Mouse (Mus musculus): ENCODE measurements around the gene Rps6kb1. TPM values are rescaled to one million over a fixed set of nuclear protein-coding genes. Genes with fewer than 3 reads are reported as not detected.

The Rps6kb1 gene
- polyA plus RNA-seq, 1 experiment from 2014 or later = 63.7 TPM

- Histone ChIP-seq H3K27me3 (ENCODE audit: poor library complexity, severe bottlenecking) (no peaks in the 10 kb centered on the region), H3K27ac (peak overlapping the region; percentile 69), H3K36me3 (replicated peaks) (no peaks in the 10 kb centered on the region), H3K4me3 (no peak overlapping the region), H3K9me3 (no peaks in the 10 kb centered on the region), H3K4me1 (peaks cover 50% of the 10 kb centered on the region)
- WGBS = 90% methylated on average over 6 of the region's 6 CpGs
- DNase-seq (ENCODE audit: extremely low spot score, low spot score) = no peak
Measured at GRCm38 (mm10) chr11:86578106-86578808, 33.7 kb upstream of the Rps6kb1 start.

GRCm38 (mm10) chr11:86577231-86577630 is 32.6 kb upstream of the Rps6kb1 start:
- H3K9me3 ChIP-seq = no peaks in the 10 kb centered on the region
- no peaks in the 10 kb centered on the region for H3K36me3 ChIP-seq (replicated peaks)
- 75% methylated on average over 4 of the region's 4 CpGs for WGBS
- peaks cover 50% of the 10 kb centered on the region for H3K4me1 ChIP-seq
- peak overlapping the region; percentile 69 for H3K27ac ChIP-seq
- no peak overlapping the region for H3K4me3 ChIP-seq
- H3K27me3 ChIP-seq (ENCODE audit: poor library complexity, severe bottlenecking) = no peaks in the 10 kb centered on the region
- DNase-seq (ENCODE audit: extremely low spot score, low spot score) = no peak

- Histone ChIP-seq H3K9me3 (no peaks in the 10 kb centered on the region), H3K36me3 (replicated peaks) (no peaks in the 10 kb centered on the region), H3K4me1 (peaks cover 57% of the 10 kb centered on the region), H3K27me3 (ENCODE audit: poor library complexity, severe bottlenecking) (no peaks in the 10 kb centered on the region), H3K27ac (0 out of 2 replicates have a peak overlapping the region, but pooled peaks have one; percentile 15), H3K4me3 (no peak overlapping the region)
- DNase-seq (ENCODE audit: extremely low spot score, low spot score) = no peak
- WGBS = 90% methylated on average over 7 of the region's 7 CpGs
Measured at GRCm38 (mm10) chr11:86575632-86576378, 31.2 kb upstream of the Rps6kb1 start.

DNA sequence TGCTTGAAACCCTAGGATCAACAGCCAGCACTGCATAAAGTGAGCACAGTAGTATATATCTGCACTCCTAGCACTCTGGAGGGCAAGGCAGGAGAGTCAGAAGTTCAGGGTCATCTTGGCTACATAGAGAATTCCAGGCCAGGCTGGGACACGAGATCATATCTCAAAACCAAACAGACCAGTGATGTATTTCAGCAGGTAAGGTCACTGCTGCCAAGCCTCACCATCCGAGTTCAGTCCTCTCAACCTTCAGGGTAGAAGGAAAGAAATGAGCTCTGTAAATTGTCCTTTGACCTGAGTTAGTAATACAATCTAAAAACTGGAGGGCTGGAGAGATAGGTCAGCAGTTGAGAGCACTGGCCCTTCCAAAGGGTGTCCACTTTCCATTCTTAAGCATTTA is 29.8 kb upstream of the Rps6kb1 start:
- DNase-seq (ENCODE audit: extremely low spot score, low spot score) = no peak
- H3K27me3 ChIP-seq (ENCODE audit: poor library complexity, severe bottlenecking) = no peaks in the 10 kb centered on the region
- H3K4me3 ChIP-seq = no peak overlapping the region
- H3K36me3 ChIP-seq (replicated peaks) = no peaks in the 10 kb centered on the region
- H3K9me3 ChIP-seq = no peaks in the 10 kb centered on the region
- peaks cover 47% of the 10 kb centered on the region for H3K4me1 ChIP-seq
- 73% methylated on average over 2 of the region's 2 CpGs for WGBS
- no peak overlapping the region for H3K27ac ChIP-seq

DNA sequence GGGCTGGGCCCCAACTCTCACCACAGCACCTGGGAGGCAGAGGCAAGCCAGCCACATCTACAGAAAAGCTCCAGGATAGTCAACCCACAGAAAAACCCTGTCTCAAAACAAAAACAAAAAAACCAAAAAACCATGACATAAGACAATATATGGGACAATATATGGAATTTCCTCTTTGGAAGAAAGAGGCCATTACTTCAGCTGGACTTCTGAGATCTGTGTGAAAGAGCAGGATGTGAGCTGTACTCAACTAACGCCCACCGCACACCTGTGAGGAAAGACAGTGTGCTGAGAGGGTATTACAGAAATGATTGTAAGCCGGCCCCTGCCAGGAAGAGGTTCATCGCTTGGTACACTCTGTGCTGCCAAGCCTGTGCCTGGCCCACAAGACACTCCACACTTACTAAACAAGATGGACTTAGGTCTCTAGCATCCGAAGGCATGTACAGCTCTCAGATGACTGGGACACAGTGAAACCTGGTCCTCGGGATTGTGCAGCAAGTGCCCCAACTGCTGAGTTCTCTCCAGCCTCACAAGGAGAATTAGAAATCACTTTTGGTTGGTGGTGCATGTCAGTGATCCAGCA is 29.1 kb upstream of the Rps6kb1 start:
- Histone ChIP-seq H3K36me3 (replicated peaks) (no peaks in the 10 kb centered on the region), H3K9me3 (no peaks in the 10 kb centered on the region), H3K4me1 (peaks cover 41% of the 10 kb centered on the region), H3K27ac (no peak overlapping the region), H3K27me3 (ENCODE audit: poor library complexity, severe bottlenecking) (no peaks in the 10 kb centered on the region), H3K4me3 (no peak overlapping the region)
- 93% methylated on average over 6 of the region's 6 CpGs for whole genome bisulfite sequencing
- no peak for DNase-seq (ENCODE audit: extremely low spot score, low spot score)

DNA sequence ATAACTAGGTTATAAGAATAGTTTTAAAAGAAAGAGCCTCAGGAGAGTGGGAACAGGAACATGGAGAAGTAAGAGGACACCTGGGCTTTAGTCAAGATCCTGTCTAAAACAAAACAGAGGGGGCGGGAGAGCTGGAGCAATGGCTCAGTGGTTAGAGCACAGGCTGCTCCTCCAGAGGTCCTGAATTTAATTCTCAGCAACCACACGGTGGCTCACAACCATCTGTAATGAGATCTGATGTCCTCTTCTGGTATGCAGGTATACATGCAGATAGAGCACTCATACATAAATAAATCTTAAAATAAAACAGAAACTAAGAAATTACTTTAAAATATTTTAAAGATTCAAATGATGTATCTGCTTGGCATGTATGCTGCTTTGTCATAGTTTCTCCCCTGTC is 28.0 kb upstream of the Rps6kb1 start:
- H3K9me3 ChIP-seq = no peaks in the 10 kb centered on the region
- WGBS = 73% methylated on average over 2 of the region's 2 CpGs
- no peak for DNase-seq (ENCODE audit: extremely low spot score, low spot score)
- H3K36me3 ChIP-seq (replicated peaks) = no peaks in the 10 kb centered on the region
- H3K4me1 ChIP-seq = peaks cover 37% of the 10 kb centered on the region
- H3K27me3 ChIP-seq (ENCODE audit: poor library complexity, severe bottlenecking) = no peaks in the 10 kb centered on the region
- H3K27ac ChIP-seq = no peak overlapping the region
- H3K4me3 ChIP-seq = no peak overlapping the region

DNA sequence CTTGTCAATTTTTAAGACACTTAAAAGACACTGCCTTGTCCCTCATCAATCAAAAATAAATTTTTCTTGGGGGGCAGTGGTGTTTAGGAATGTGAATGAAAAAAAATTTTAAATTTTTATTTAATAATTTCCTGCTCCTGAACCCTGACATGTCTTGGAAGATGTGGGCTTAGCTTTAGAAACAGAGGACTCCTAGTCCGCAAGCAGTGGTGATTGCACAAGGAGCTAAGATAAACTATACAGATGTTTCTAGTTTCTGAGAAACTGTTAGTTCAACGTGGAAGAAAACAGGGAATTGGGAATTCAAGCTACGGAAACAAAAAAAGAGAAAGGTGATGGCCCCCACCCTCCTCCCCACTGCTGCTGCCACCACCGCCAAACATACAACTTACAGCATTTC is 27.3 kb upstream of the Rps6kb1 start:
- Histone ChIP-seq H3K4me1 (peaks cover 29% of the 10 kb centered on the region), H3K27me3 (ENCODE audit: poor library complexity, severe bottlenecking) (no peaks in the 10 kb centered on the region), H3K9me3 (no peaks in the 10 kb centered on the region), H3K27ac (peak overlapping the region; percentile 75), H3K4me3 (no peak overlapping the region), H3K36me3 (replicated peaks) (peaks cover 5% of the 10 kb centered on the region; the same call in 1 of the 2 replicates)
- no peak for DNase-seq (ENCODE audit: extremely low spot score, low spot score)
- WGBS = 70% methylated on average over 4 of the region's 4 CpGs

DNA sequence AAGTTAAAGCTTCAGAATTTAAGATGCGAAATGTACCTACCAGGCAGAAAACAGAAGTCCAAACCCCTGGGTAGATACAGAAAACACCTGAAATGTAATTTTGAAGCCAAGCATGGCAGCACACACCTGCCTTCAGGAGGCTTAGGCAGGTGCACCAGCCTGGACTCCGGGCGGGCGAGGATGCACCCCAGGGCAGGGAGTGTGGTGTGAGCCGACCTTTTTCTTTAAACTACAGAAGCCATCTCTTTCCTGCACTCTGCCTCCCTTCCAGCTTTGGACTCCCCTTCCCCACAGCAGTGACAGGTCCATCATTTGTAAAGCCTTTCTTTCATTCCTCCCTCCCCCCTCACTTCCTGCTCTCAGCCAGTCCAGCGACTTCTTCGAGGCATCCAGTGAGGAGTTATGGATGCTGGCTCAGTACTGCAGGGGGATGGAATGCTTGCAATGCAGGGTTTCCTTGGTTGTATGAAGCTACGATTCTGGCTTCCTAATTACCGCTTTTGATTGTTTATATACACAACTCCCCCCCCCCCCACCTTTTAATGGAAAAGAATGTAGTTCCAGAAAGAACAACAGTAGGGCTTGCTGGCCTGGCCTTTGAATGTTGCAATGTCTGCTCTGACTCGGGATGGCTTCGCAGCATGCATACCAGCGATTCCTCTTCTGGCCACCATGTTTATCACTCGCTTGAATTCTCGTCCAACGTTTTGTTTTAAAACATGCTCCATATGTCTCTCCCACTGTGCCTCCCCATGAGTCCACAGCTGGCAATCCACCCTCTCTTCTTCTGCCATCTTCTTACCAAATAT is 26.6 kb upstream of the Rps6kb1 start:
- Histone ChIP-seq H3K4me1 (peaks cover 24% of the 10 kb centered on the region), H3K9me3 (no peaks in the 10 kb centered on the region), H3K4me3 (no peak overlapping the region), H3K36me3 (replicated peaks) (peaks cover 8% of the 10 kb centered on the region; the same call in 1 of the 2 replicates), H3K27me3 (ENCODE audit: poor library complexity, severe bottlenecking) (no peaks in the 10 kb centered on the region), H3K27ac (peak overlapping the region; percentile 75)
- WGBS = 55% methylated on average over 15 of the region's 15 CpGs
- no peak for DNase-seq (ENCODE audit: extremely low spot score, low spot score)

DNA sequence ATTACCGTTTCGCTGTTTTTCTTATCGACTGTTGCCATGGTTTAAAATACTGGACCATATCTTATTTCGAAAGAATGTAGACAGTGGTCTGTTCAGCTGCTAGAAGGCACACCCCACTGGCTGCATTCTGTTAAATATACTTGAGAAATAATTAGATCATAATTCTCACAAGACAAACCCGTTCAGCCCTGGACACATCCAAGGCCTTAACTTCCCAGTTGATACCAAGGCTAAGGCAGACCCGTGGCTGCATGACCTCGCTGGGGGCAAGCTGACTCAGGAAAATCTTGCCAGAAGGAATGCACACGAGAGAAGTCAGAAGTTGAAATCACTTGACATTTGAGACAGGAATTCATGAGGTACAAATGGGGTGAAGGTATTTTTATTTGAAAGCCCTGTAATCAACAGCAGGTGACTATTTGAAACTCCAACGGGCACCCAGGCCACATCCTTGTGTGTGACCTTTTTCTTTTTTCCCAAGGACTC is 25.7 kb upstream of the Rps6kb1 start:
- peak; percentile 35 for DNase-seq (ENCODE audit: extremely low spot score, low spot score)
- Histone ChIP-seq H3K27ac (peak overlapping the region; percentile 58; the same call in 1 of the 2 replicates), H3K27me3 (ENCODE audit: poor library complexity, severe bottlenecking) (no peaks in the 10 kb centered on the region), H3K9me3 (no peaks in the 10 kb centered on the region), H3K4me1 (peaks cover 15% of the 10 kb centered on the region), H3K4me3 (no peak overlapping the region), H3K36me3 (replicated peaks) (peaks cover 8% of the 10 kb centered on the region; the same call in 1 of the 2 replicates)
- 63% methylated on average over 9 of the region's 9 CpGs for WGBS

DNA sequence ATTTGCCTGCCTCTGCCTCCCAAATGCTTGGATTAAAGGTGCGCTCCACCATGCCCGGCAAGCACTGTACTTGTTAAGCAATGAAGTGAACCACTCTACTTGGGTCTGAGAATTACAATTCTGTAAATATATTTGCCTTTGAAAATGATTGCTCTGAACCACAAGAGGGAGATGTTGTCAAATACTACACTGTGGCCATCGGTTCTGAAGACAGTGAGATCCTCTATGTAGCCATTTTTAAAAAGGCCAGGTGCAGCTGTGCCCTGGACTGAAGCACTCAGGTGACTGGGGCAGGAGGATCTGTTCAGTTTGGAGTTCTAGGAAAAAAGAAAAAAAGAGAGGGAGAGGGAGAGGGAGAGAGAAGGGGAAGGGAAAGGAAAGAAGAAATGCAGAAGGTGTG is 23.8 kb upstream of the Rps6kb1 start:
- no peak overlapping the region for H3K27ac ChIP-seq
- no peak overlapping the region for H3K4me3 ChIP-seq
- peaks cover 14% of the 10 kb centered on the region for H3K4me1 ChIP-seq
- DNase-seq (ENCODE audit: extremely low spot score, low spot score) = no peak
- 82% methylated on average over 3 of the region's 3 CpGs for WGBS
- no peaks in the 10 kb centered on the region for H3K27me3 ChIP-seq (ENCODE audit: poor library complexity, severe bottlenecking)
- peaks cover 8% of the 10 kb centered on the region; the same call in 1 of the 2 replicates for H3K36me3 ChIP-seq (replicated peaks)
- no peaks in the 10 kb centered on the region for H3K9me3 ChIP-seq

- Histone ChIP-seq H3K4me3 (no peak overlapping the region), H3K4me1 (no peaks in the 10 kb centered on the region), H3K36me3 (replicated peaks) (peaks cover 65% of the 10 kb centered on the region), H3K9me3 (no peaks in the 10 kb centered on the region), H3K27ac (no peak overlapping the region), H3K27me3 (ENCODE audit: poor library complexity, severe bottlenecking) (no peaks in the 10 kb centered on the region)
- WGBS = 92% methylated on average over 4 of the region's 4 CpGs
- no peak for DNase-seq (ENCODE audit: extremely low spot score, low spot score)
Measured at GRCm38 (mm10) chr11:86558258-86558657, 13.7 kb upstream of the Rps6kb1 start.

GRCm38 (mm10) chr11:86553525-86553924 is 8.9 kb upstream of the Rps6kb1 start:
- H3K27ac ChIP-seq = no peak overlapping the region
- H3K9me3 ChIP-seq = no peaks in the 10 kb centered on the region
- WGBS = 94% methylated on average over 6 of the region's 6 CpGs
- no peak overlapping the region for H3K4me3 ChIP-seq
- H3K27me3 ChIP-seq (ENCODE audit: poor library complexity, severe bottlenecking) = no peaks in the 10 kb centered on the region
- H3K36me3 ChIP-seq (replicated peaks) = peaks cover 59% of the 10 kb centered on the region
- no peaks in the 10 kb centered on the region for H3K4me1 ChIP-seq
- no peak for DNase-seq (ENCODE audit: extremely low spot score, low spot score)
